Mouse (Mus musculus): ENCODE measurements around the gene Atg4a-ps. TPM values are rescaled to one million over a fixed set of nuclear protein-coding genes. Genes with fewer than 3 reads are reported as not detected.

Gene Atg4a-ps
- polyA plus RNA-seq, 1 experiment from 2014 or later = 0.13 TPM

- no peak for ATAC-seq (ENCODE audit: insufficient number of reproducible peaks, low FRiP score, low TSS enrichment, low read depth)
- WGBS = 91% methylated on average over 4 of the region's 4 CpGs
- Histone ChIP-seq H3K9me3 (replicated peaks) (no peaks in the 10 kb centered on the region), H3K4me2 (replicated peaks) (no peak overlapping the region), H3K27me3 (no peaks in the 10 kb centered on the region), H3K4me1 (0 out of 2 replicates have a peak, but pooled peaks cover 5% of the 10 kb centered on the region), H3K4me3 (replicated peaks) (no peak overlapping the region), H3K36me3 (no peaks in the 10 kb centered on the region), H3K9ac (no peak overlapping the region), H3K27ac (replicated peaks) (no peak overlapping the region)
Observed at GRCm38 (mm10) chr3:103626481-103626880, 19.4 kb downstream of the Atg4a-ps start.

GRCm38 (mm10) chr3:103625169-103625568, 20.7 kb downstream of the Atg4a-ps start:
- H3K27me3 ChIP-seq = no peaks in the 10 kb centered on the region
- ATAC-seq (ENCODE audit: insufficient number of reproducible peaks, low FRiP score, low TSS enrichment, low read depth) = no peak
- H3K9me3 ChIP-seq (replicated peaks) = no peaks in the 10 kb centered on the region
- no peaks in the 10 kb centered on the region for H3K36me3 ChIP-seq
- no peak overlapping the region for H3K9ac ChIP-seq
- H3K4me1 ChIP-seq = no peaks in the 10 kb centered on the region
- no peak overlapping the region for H3K4me2 ChIP-seq (replicated peaks)
- no peak overlapping the region for H3K4me3 ChIP-seq (replicated peaks)
- H3K27ac ChIP-seq (replicated peaks) = no peak overlapping the region
- 82% methylated on average over 13 of the region's 13 CpGs for WGBS

DNA sequence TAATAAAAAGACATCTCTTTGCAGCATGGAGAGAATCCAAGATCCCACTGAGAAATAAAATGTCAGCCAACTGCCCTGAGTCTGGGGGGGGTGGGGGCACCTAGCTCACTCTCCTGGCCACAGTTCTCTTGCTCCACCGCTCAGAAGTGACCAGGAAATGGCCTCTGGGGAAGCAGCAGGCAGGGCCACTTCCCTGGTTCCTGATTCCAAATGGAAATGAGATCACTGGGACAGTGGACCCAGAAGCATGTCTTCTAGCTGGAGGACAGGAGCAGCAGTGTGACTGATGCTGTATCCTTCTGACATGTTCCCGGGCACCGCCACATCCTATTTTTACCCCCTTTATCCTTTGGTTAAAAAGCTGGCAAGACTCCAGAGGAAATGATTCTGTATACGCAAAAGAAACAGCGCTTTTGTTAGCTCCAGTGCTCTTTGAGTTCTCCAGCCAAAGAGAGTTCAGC, 21.2 kb downstream of the Atg4a-ps start:
- 45% methylated on average over 5 of the region's 5 CpGs for WGBS
- H3K9me3 ChIP-seq (replicated peaks) = no peaks in the 10 kb centered on the region
- no peak overlapping the region for H3K4me3 ChIP-seq (replicated peaks)
- no peak overlapping the region for H3K9ac ChIP-seq
- no peaks in the 10 kb centered on the region for H3K36me3 ChIP-seq
- H3K4me2 ChIP-seq (replicated peaks) = no peak overlapping the region
- no peak for ATAC-seq (ENCODE audit: insufficient number of reproducible peaks, low FRiP score, low TSS enrichment, low read depth)
- H3K4me1 ChIP-seq = no peaks in the 10 kb centered on the region
- no peak overlapping the region for H3K27ac ChIP-seq (replicated peaks)
- no peaks in the 10 kb centered on the region for H3K27me3 ChIP-seq

DNA sequence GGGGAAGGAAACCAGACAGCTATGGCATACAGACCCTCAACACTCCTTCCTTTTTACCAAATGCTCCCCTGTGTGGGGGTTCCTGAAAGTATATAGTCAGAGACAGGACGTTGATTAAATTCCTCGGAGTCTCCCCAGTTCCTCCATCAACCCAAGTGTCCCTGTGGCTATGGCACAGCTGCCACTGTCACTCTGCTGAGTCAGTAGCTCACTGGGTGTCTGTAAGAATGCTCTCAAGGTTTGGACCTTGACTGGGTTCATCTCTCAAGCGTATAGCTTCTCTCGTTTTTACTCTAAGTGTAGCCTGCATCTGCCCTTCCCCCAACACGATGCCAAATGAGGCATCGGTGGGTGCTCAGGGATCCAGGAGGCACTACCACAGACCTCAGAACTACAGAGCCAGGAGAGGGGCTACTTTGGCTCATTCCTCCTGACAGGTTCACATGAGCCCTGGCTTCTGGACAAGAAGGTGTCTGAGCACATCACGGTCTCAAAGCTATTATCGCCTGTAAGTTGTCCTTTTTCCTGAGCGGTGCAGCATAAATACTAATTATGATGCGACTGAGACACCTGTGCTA, 21.9 kb downstream of the Atg4a-ps start:
- H3K27me3 ChIP-seq = no peaks in the 10 kb centered on the region
- ATAC-seq (ENCODE audit: insufficient number of reproducible peaks, low FRiP score, low TSS enrichment, low read depth) = no peak
- no peak overlapping the region for H3K27ac ChIP-seq (replicated peaks)
- no peaks in the 10 kb centered on the region for H3K4me1 ChIP-seq
- H3K4me2 ChIP-seq (replicated peaks) = no peak overlapping the region
- no peaks in the 10 kb centered on the region for H3K36me3 ChIP-seq
- WGBS = 84% methylated on average over 10 of the region's 10 CpGs
- H3K4me3 ChIP-seq (replicated peaks) = no peak overlapping the region
- no peaks in the 10 kb centered on the region for H3K9me3 ChIP-seq (replicated peaks)
- H3K9ac ChIP-seq = no peak overlapping the region

- Histone ChIP-seq H3K9ac (no peak overlapping the region), H3K4me2 (replicated peaks) (no peak overlapping the region), H3K4me1 (no peaks in the 10 kb centered on the region), H3K27me3 (no peaks in the 10 kb centered on the region), H3K27ac (replicated peaks) (no peak overlapping the region), H3K9me3 (replicated peaks) (no peaks in the 10 kb centered on the region), H3K4me3 (replicated peaks) (no peak overlapping the region), H3K36me3 (no peaks in the 10 kb centered on the region)
- WGBS = 58% methylated on average over 11 of the region's 11 CpGs
- no peak for ATAC-seq (ENCODE audit: insufficient number of reproducible peaks, low FRiP score, low TSS enrichment, low read depth)
Observed at GRCm38 (mm10) chr3:103620101-103620500, 25.8 kb downstream of the Atg4a-ps start.

GRCm38 (mm10) chr3:103616981-103617380, 28.9 kb downstream of the Atg4a-ps start:
- H3K4me1 ChIP-seq = no peaks in the 10 kb centered on the region
- ATAC-seq (ENCODE audit: insufficient number of reproducible peaks, low FRiP score, low TSS enrichment, low read depth) = no peak
- no peak overlapping the region for H3K4me3 ChIP-seq (replicated peaks)
- H3K27ac ChIP-seq (replicated peaks) = no peak overlapping the region
- no peaks in the 10 kb centered on the region for H3K9me3 ChIP-seq (replicated peaks)
- WGBS = 26% methylated on average over 6 of the region's 6 CpGs
- H3K36me3 ChIP-seq = no peaks in the 10 kb centered on the region
- H3K9ac ChIP-seq = no peak overlapping the region
- H3K4me2 ChIP-seq (replicated peaks) = no peak overlapping the region
- no peaks in the 10 kb centered on the region for H3K27me3 ChIP-seq

GRCm38 (mm10) chr3:103615621-103616020, 30.2 kb downstream of the Atg4a-ps start:
- H3K9me3 ChIP-seq (replicated peaks) = no peaks in the 10 kb centered on the region
- no peak for ATAC-seq (ENCODE audit: insufficient number of reproducible peaks, low FRiP score, low TSS enrichment, low read depth)
- H3K27me3 ChIP-seq = no peaks in the 10 kb centered on the region
- no peaks in the 10 kb centered on the region for H3K4me1 ChIP-seq
- no peak overlapping the region for H3K4me2 ChIP-seq (replicated peaks)
- WGBS = 70% methylated on average over 4 of the region's 4 CpGs
- H3K36me3 ChIP-seq = no peaks in the 10 kb centered on the region
- no peak overlapping the region for H3K27ac ChIP-seq (replicated peaks)
- no peak overlapping the region for H3K9ac ChIP-seq
- H3K4me3 ChIP-seq (replicated peaks) = no peak overlapping the region

- H3K4me3 ChIP-seq (replicated peaks) = no peak overlapping the region
- ATAC-seq (ENCODE audit: insufficient number of reproducible peaks, low FRiP score, low TSS enrichment, low read depth) = no peak
- no peaks in the 10 kb centered on the region for H3K9me3 ChIP-seq (replicated peaks)
- H3K4me1 ChIP-seq = no peaks in the 10 kb centered on the region
- H3K27me3 ChIP-seq = no peaks in the 10 kb centered on the region
- H3K27ac ChIP-seq (replicated peaks) = no peak overlapping the region
- 72% methylated on average over 9 of the region's 9 CpGs for WGBS
- no peak overlapping the region for H3K4me2 ChIP-seq (replicated peaks)
- H3K9ac ChIP-seq = no peak overlapping the region
- no peaks in the 10 kb centered on the region for H3K36me3 ChIP-seq
Observed at GRCm38 (mm10) chr3:103612636-103613355, 33.1 kb downstream of the Atg4a-ps start.

GRCm38 (mm10) chr3:103610231-103610630, 35.6 kb downstream of the Atg4a-ps start:
- Histone ChIP-seq H3K4me3 (replicated peaks) (no peak overlapping the region), H3K9ac (no peak overlapping the region), H3K9me3 (replicated peaks) (no peaks in the 10 kb centered on the region), H3K4me1 (no peaks in the 10 kb centered on the region), H3K4me2 (replicated peaks) (no peak overlapping the region), H3K27me3 (no peaks in the 10 kb centered on the region), H3K27ac (replicated peaks) (no peak overlapping the region), H3K36me3 (no peaks in the 10 kb centered on the region)
- ATAC-seq (ENCODE audit: insufficient number of reproducible peaks, low FRiP score, low TSS enrichment, low read depth) = no peak
- 96% methylated on average over 5 of the region's 5 CpGs for WGBS

DNA sequence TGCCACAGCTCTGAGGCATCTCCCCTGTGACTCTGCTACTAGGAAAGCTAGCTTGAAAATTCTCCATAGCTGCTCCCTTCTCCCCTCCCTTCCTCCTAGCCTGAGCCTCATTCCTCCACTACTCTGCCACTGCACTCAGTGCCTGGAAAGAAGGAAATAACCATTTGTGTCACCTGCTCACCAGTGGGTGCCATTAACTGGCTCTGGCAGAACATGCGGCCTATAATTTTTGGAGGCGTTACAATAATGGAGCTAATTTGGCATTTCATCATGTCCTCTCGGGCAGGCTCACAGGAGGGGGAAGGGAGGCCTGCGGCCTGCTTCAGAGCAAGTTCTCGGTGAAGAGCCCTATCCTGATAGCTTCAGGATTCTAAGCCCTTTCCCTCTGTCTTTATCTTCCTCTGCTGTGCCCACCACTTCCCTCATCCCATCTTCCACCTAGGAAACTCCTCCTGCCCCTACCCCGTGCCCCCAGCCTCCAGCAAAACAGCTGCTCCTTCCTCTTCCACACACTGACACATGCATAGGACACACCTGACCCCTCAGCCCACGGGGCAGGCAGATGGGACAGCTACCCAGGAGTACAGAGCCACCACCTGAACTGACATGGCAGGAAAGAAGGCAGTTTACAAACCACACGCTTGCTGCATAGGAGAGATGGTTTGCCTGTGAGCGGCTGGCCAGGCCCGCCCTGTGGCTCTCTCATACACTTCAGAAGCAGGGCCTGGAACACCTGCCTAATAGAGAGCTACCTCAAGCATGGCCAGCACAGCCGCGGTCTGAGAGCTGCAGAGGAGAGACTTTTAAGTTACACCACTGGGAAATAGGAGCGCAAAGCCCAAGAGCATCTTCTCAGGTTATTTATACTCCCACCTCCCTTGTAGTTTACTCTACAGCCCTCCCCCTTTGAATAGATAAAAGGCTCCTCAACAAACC, 38.9 kb downstream of the Atg4a-ps start:
- 83% methylated on average over 13 of the region's 13 CpGs for WGBS
- Histone ChIP-seq H3K4me3 (replicated peaks) (no peak overlapping the region), H3K4me1 (peaks cover under 1% of the 10 kb centered on the region; the same call in 1 of the 2 replicates), H3K9me3 (replicated peaks) (no peaks in the 10 kb centered on the region), H3K27ac (replicated peaks) (no peak overlapping the region), H3K36me3 (no peaks in the 10 kb centered on the region), H3K27me3 (no peaks in the 10 kb centered on the region), H3K9ac (no peak overlapping the region), H3K4me2 (replicated peaks) (no peak overlapping the region)
- no peak for ATAC-seq (ENCODE audit: insufficient number of reproducible peaks, low FRiP score, low TSS enrichment, low read depth)

GRCm38 (mm10) chr3:103606045-103606597, 39.7 kb downstream of the Atg4a-ps start:
- no peak overlapping the region for H3K27ac ChIP-seq (replicated peaks)
- H3K36me3 ChIP-seq = no peaks in the 10 kb centered on the region
- no peak overlapping the region for H3K9ac ChIP-seq
- no peak overlapping the region for H3K4me2 ChIP-seq (replicated peaks)
- H3K4me1 ChIP-seq = peaks cover 6% of the 10 kb centered on the region
- WGBS = 80% methylated on average over 6 of the region's 6 CpGs
- H3K27me3 ChIP-seq = no peaks in the 10 kb centered on the region
- no peaks in the 10 kb centered on the region for H3K9me3 ChIP-seq (replicated peaks)
- H3K4me3 ChIP-seq (replicated peaks) = no peak overlapping the region
- ATAC-seq (ENCODE audit: insufficient number of reproducible peaks, low FRiP score, low TSS enrichment, low read depth) = no peak

Data from embryonic facial prominence, embryonic 15.5 days (tissue).